Mouse (Mus musculus) testis, postnatal 10 days (tissue): ENCODE results near the gene Rapgef5.

Experiments
- DNase-seq: peaks from one replicate; pipeline ENCODE4 v3.0.0; 2021; ENCODE audit warnings: low spot score

The Rapgef5 gene

DNA sequence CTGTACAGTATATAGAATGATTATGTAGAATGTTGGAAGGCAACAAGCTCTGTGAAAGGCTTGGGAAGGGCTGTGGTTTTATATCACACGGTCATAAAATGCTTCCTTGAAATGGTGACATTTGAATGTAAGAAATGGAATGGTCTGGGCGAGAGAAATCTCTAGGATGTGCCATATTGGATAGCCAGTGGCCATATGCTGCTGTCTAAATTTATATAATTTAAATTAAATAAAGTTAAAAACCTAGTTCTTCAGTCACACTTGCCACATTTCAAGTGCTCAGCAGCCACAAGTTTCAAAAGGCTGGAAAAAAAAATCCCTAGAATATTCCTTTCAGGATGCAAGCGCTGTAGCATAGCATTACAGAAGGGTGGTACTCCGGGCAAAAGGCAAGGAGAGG, 14.8 kb downstream of the Rapgef5 start:
- DNase-seq, result no peak

DNA sequence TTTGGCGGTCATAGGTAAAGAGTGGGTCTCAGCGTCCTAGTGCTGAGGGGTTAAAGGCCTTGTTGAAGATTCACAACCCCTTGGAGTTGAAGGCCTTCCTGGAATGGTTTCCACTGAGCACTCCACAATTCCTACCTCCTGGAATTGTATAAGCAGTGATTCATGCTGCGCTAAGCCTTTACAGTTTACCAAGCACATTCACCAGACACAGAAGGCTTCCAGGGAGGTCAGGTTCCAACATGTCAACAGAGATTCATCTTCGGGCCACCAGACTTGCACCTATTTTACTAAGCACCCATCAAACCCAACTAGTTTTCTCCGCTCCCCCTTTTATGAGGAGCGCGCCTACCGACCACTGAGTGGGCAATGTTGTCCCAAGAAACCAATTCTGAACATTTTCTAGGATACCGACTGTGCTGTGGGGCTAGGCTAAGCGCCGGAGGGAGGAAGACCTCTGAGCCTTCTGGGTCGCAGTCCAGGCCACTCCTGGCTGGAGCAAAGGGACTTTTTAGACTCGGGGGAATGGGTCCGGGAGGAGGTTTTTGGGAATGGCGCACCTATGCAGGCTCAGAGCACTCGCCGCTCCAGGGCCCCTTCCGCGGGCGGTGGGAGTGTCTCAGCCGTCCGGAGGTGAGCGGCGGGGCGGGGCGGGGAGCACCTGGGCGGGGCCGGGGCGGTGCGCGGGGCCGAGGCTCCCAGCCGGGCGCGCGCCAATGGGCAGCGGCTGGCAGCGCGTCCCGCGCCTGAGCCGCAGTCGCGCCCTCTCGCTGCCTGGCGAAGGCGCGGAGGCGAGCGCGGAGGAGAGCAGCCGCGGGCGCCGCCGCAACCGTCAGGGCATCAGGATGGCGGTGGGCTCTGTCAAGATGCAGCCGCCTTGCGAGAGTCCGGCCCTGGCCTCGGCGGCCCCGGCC, 17.2 kb downstream of the Rapgef5 start:
- DNase-seq, result peak; percentile 45

DNA sequence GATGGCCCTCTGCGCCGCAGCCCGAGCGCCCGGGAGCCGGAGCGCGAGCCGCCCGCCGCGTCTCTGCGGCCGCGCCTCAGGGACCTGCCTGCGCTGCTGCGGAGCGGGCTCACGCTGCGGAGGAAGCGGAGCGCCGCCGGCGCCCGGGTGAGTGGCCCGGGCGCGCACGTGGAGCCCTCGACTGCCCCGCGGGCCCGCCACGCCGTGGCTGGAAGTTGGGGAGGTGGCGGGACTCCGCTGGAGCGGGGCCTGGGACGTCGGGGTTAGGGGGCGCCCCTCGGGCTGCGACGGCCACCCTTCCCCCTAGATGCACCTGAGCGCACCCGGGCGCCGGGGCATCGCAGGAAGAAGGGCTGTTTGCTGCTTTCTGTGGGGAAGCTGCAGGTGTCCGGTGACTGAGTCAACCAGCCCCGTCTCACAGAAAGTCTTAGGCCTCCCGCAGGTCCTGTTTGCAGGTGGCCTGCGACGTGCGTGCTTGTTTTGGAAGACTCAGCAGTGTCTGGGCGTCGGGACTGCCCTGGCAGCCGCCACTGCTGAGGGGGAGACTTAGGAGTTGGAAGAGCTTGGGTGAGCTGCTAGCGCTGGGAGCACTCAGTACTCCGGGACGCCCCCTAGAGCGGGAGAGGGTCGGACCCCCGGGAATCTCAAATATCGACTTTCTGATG, 17.9 kb downstream of the Rapgef5 start:
- peak; percentile 48 for DNase-seq

DNA sequence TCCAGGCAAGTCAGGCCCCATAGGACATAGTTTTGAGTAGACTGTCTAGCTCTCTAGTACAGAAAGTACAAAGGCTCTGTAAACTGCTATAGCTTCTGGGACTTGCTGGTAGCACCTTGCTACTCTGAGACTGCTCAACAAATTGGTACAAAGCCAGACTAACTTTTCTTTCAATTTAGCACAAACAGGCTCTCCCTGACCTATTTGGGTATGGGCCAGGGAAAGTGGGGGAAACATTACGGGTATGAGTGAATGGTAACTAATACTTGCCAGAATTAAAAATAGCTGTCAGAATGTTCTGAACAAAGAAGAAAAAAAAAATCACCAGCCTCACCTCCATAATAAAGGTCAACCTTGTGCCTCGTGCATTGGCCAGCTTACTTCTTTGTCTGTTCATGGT, 24.1 kb downstream of the Rapgef5 start:
- DNase-seq, result no peak

DNA sequence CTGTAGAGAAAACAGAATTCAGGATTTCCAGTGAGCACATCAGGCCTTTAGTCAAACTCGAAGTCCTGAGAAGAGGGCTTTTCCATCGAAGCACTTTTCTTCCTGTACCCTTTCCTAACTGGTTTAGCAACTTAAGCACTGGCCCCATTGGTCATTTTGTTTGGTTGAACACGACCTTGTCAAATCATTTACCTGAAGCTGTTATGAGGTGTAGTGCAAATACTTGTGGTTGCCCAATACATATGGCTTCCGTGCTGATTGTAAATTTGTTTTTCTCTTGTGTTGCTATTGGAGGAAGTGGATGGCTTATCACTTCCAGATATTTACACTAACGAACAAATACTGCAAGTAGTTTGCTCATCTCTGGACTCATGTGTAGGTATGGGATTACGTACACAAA, 29.0 kb downstream of the Rapgef5 start:
- no peak for DNase-seq

DNA sequence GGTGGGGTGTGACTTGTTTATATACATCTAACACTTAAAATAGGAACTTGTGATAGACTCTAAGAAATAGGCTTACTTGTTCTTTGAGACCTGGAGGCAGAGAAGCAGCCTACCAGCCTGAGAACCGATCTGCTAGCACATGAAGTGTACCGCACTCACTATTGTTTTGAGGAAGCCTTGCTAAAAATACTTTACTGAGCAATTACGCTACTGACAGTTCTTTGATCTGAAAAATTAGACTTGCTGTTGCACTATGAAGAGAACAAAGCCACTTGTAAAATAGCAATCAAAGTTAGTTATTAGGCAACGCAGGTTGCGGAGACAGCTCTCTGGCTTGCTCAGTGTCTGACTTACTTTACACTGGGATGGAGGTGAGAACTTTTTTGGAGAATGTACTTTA, 37.1 kb downstream of the Rapgef5 start:
- no peak for DNase-seq

DNA sequence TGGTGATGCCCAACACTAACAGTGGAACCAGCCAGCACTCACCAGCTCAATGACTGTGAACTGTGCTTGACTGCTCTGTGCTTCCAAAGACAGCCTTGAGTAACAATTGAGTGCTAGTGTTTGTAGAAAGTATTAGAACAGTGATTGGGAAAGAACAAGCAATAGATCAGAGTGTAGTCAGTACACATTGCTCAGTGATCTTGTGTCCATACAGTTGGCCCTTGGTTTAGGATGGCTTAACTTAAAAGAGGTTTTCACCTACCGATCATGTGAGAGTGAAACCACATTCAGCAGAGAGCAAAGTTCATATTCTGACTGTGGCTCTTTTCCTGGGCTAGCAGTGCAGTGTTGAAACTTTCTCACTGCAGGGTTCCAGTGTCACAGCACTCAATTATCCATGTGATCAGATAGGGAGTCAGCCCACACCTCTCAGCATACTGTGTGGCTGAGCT, 38.4 kb downstream of the Rapgef5 start:
- no peak for DNase-seq

DNA sequence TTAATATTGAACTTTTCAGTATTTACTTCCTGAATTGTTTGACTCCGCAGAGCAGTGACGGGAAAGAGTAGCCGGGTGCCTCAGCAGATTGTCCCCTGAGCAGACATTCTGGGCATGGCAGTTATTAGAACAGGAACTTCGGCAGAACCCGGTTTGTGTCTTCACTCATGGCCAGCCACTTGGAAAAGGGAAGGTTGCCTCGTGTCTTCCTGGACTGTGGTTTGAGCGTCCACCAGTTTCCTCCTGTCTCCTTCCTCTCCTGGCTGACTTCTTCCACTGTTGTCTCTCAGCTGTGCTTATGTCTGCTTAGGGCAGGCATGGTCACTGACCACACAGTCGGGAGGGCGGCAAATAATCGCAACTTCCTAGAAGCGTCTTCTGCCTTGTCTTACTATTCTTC, 44.2 kb downstream of the Rapgef5 start:
- DNase-seq, result no peak

DNA sequence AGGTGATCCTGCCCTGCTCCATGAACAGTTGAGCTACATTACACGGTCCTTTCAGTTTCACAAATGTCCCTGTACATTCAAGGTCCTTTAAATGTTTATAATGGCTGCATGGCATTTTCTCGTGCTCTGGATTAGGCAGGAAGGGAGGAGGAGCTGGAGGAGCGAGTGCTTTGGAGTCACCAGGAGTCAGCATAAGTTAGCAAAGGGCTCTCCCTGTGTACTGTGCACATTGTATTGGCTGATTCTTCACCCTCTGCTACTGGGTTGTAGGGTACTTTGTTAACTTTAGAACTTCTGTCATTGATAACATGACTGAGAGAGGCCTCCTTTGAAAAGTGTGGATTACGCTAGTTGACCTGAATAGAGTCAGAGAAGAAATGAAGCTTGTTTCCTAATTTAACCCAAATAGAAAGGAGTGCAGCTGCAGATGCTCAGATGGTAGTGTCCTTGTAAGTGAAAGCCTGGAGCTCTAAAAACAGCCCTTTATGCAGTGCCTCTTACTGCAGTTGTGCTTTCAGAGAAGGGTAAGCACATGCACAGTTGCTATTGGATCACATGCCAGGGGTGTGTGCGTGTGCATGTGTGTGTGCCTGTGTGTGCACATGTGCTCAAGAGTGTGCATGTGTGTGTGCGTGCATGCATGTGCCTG, 45.3 kb downstream of the Rapgef5 start:
- no peak for DNase-seq

DNA sequence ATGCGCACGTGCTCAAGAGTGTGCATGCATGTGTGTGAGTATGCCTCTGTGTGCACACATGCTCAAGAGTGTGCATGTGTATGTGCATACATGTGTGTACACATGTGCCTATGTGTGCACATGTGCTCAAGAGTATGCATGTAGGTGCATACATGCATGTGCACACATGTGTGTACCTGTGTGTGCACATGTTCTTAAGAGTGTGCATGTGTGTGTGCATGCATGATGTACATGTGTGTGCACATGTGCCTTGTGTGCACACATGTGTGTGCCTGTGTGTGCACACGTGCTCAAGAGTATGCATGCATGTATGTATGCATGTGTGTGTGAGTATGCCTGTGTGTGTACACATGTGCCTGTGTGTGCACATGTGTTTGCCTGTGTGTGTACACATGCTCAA, 45.8 kb downstream of the Rapgef5 start:
- no peak for DNase-seq

DNA sequence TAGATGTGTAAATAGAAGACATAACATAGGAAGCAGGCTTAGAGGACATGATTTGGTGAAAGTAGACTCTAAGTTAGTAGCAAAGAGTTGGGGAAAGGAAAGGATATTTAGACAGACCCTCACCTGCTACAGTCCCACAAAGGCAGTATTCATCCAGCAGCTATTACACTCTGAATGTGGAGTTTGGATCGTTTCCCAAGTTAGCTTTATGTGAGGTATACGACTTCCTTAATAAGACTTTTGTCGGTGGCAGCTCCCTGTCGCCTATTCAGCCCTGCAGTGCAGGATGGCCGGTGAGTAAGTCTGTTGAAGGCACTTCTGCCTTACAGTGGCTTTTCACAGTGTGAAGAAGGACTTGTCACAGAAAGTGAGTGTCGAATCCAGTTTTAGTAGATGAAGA, 47.6 kb downstream of the Rapgef5 start:
- no peak for DNase-seq

DNA sequence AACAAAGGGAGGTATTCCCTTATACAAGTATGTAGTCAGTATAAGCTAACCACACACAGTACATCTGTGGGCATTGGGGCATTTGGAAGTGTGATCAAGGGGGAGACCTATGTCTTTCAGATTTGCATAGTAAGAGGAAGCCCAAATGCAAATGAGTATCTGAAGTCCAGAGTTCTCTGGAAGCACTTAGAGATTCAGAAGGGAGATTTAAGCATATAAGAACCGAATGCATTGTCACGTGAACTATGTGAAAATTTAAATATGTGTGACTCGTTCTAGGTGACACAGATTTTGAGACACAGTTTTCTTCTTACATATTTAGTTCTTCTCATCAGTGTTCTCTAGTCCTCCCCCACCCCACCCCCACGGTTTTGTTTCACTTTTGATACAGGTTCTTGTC, 50.0 kb downstream of the Rapgef5 start:
- no peak for DNase-seq

DNA sequence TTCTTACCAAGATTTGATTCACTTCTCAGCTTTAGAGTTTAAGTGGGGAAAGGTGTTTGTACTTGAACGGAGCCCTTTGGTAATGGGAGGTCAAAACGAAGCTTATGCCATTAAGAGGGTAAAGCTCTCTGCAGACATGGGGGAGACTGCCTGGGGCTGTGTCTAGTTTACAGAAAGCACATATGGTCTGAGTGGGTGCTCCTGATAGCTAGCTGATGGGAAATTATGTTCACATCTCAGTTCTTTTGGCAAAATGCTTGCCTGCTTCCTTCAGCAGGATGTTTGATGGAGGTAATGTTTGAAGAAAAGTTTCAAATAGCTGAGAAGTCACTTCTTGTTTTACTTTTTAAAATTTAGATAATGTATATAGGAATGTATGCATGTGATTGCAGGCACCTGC, 53.4 kb downstream of the Rapgef5 start:
- no peak for DNase-seq

DNA sequence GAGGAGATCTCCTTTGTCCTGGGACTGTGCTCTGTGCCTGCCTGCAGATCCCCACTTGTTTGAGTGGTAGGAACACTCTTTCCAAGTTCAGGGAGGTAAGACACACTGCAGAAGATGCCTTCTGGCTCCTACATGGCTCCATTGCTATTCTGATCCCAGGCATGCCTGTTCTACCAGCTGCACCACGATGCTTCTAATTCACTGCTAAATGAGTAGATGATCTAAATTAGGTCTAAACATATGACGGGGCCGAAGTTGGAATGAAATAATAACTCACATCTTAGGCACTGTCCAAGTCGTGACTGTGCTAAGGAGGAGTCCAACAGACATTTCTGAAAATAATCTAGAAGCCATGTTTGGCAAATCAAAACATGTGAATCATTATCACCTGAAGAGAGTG, 68.0 kb downstream of the Rapgef5 start:
- no peak for DNase-seq

DNA sequence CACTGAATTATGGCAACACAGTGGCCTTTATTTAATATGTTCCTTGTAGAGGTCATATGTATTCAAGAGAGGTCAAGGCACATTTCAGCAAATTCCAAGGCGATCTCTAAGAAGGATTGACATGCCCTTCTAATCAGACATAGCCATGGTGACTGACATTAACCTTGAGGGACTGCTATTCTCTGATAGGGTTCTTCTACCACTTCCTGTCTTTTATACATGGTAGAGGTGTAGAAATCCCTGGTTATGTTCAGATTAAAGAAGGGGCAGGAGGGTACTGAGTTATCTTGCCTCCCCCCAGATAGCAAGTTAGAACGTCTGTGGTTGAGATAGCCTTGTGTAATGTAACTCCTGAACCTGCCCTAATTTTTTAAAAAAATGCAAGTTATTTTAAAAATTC, 69.1 kb downstream of the Rapgef5 start:
- no peak for DNase-seq

DNA sequence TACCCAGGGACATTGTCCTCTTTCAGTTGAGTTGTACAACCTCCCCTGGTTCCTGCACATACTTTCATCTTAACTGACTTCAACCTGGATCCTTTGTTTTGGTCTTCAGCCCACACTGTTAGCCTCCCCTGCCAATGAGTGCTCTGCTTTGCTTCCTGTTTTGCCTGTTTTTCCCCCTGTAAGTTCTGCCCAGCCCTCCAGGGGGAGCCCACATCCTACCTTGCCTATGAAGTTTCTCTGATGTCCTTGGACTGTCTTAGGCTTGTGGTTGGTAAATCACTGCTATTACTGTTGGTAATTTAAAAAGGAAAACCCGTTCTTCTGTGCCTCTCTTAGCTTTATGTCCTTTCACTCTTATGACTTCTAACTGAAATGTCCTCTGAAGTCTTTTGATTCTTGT, 69.8 kb downstream of the Rapgef5 start:
- DNase-seq, result peak; percentile 71

DNA sequence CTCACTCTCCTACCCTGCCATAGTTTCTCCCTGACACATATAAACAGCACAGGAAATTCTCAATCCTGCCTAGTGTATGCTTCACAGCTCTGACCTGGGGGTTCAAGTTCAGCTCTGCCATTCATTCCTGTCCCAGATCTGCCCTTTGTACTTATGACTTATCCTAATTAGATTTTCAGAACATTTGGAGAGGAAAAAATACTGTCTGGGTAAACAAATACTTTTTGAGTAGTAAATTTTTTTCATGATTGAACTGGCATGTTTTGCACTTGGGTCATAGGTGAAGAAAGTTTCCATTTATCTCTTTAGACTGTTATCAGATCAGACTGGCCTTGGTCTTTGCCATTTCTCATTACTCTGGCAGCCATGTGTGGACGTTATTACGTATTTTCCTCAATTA, 72.9 kb downstream of the Rapgef5 start:
- DNase-seq, result no peak

DNA sequence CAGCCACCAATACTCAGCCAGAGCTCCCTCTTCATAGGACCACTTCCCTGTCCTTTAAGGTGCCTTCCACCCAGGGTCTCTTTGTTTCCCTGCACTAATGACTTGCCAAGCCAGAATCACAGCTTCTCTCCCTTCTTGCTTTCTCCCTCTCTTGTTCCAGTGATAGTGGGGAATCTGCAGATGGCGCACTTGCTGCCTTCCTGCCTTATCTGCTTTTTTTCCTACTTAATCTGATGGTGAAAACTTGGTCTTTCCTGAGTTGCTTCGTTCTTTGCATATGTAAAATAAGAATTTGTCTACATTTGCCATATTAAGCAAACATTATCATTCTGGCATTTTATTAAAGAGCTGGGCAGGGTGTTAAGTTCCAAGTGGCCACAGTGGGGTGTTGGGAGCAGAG, 75.7 kb downstream of the Rapgef5 start:
- no peak for DNase-seq

DNA sequence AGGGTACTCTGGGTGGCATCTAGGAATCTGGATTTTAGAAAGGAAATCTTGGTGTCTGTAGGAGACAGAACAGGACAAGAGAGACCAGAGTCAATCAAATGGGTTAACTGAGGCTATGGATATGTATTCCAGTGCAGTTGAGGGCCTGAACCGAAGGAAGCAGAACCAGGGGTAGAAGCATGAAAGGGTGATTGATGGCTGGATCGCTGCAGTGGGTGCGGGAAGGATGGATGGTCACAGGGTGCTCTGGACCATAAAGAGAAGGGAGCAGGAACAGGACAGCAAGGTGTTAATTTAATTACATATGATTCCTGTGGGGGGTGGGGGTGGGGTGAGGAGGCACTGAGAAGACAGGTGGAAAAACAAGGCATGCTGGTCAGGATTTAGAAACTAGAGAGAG, 76.3 kb downstream of the Rapgef5 start:
- DNase-seq, result no peak

DNA sequence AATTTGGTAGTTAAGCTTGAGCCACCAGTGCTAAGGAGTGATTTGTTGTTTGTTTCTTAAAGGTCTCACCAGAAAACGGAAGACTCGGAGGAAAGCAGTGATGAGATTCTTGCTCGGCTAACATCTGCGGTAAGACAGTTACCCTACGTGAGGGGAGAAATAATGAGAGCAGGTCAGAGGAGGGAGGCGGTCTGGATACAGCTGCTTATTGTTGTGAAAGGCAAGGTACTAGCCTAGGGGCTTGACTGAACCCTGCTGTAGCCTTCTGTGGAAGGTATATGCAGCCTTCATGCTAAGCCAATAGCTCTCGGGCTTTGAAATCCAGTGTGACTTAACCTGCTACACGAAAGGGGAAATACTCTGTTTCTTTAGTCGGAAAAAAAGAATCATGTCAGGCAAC, 78.9 kb downstream of the Rapgef5 start:
- no peak for DNase-seq

DNA sequence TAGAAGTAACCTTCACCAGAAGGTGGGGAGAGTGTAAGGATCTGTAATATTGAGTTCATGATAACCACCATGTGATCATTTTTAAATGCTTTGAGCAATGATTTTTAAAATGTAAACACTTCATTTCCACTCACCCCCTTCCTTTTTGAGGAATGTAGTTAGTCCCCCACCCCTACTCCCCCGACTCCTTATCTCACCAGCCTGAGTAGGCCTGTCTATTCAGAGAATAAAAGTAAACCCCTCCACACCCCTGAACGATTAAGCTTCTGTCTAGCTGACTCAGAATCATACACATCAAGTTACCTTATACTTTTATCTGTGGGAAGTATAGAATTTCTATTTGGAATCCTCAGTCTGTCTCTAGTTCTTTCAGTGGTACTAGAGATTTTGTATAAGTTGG, 81.9 kb downstream of the Rapgef5 start:
- DNase-seq, result no peak

DNA sequence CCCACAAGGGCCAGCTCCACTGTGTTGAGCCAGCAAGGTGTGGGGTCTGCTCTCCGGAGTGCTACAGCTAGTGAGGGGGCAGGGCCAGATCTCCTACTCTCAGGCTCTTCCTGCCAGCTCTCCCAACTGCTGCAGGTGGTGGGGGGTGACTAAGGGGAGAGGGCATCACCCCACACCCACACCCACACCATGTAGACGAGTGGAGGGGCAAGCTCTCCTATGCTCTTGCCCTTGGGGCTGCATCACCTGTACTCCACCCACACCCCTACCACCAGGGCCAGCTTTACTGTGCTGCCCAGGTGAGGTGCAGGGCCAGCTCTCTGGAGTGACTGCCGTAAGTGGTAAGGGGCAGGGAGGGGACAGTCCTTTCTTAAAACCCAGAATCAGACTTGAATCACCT, 89.7 kb downstream of the Rapgef5 start:
- no peak for DNase-seq

DNA sequence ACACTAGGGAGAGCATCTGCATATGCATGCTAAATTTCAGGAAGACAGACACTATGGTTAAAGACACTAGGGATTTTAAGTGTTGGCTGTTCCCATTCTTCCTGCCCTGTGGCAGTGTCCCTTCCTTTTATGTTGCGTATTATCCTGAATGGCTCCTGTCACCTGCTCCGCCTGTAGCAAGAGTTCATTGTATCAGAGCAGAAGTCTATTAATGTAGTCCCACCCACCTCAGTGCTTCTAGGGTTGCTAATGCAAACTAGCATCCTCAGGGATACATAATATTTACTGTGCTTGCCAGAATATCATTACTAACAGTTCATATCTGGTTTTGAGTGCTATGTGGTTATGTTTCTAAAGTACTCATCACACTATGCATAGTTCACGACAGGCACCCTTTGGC, 96.4 kb downstream of the Rapgef5 start:
- no peak for DNase-seq
